Mouse (Mus musculus): ENCODE measurements around the gene Rundc3a. TPM values are rescaled to one million over a fixed set of nuclear protein-coding genes. Genes with fewer than 3 reads are reported as not detected.

Rundc3a gene
- under 1 TPM in 1 of 2 experiments, not detected in 1; 0.29 TPM for total RNA-seq (2021)
- long read RNA-seq, experiment 1, partial matches to known transcripts, result 0 of 1 reads
- long read RNA-seq, experiment 1, other reads (novel, unspliced or antisense), result 1 of 1 reads
- long read RNA-seq, experiment 2, partial matches to known transcripts, result 0 of 1 reads
- long read RNA-seq, experiment 2, other reads (novel, unspliced or antisense), result 1 of 1 reads

- intact Hi-C loops (cut with DNase I), result no loop called here
- DNase-seq, result peak; percentile 78 to 87
These were observed at the start of gene Rundc3a for GRCm38 (mm10) chr11:102393238-102393634. Rundc3a (plus strand) TSS chr11:102393403.

GRCm38 (mm10) chr11:102344458-102344857 lies 48.7 kb upstream of the Rundc3a start:
- DNase-seq, result no peak
- intact Hi-C loops (cut with DNase I), result no loop called here

GRCm38 (mm10) chr11:102346926-102347325 lies 46.3 kb upstream of the Rundc3a start:
- DNase-seq, result no peak
- intact Hi-C loops (cut with DNase I), result no loop called here

GRCm38 (mm10) chr11:102347683-102348082 lies 45.5 kb upstream of the Rundc3a start:
- intact Hi-C loops (cut with DNase I), result no loop called here

GRCm38 (mm10) chr11:102348101-102348585 lies 45.1 kb upstream of the Rundc3a start:
- intact Hi-C loops (cut with DNase I), result no loop called here
- DNase-seq, result no peak

More at GRCm38 (mm10) chr11:102347683-102348082, 45.5 kb upstream of the Rundc3a start:
- DNase-seq, result no peak

GRCm38 (mm10) chr11:102348771-102349170 lies 44.4 kb upstream of the Rundc3a start:
- DNase-seq, result no peak
- intact Hi-C loops (cut with DNase I), result no loop called here

- no peak for DNase-seq
- intact Hi-C loops (cut with DNase I), result no loop called here
These were observed 43.8 kb upstream of the Rundc3a start for GRCm38 (mm10) chr11:102349189-102349954.

GRCm38 (mm10) chr11:102350416-102350815 lies 42.8 kb upstream of the Rundc3a start:
- intact Hi-C loops (cut with DNase I), result no loop called here
- no peak for DNase-seq

GRCm38 (mm10) chr11:102350981-102351523 lies 42.2 kb upstream of the Rundc3a start:
- no peak for DNase-seq
- intact Hi-C loops (cut with DNase I), result no loop called here

- DNase-seq, result no peak
- intact Hi-C loops (cut with DNase I), result no loop called here
These were observed 40.8 kb upstream of the Rundc3a start for GRCm38 (mm10) chr11:102352378-102352777.

- DNase-seq, result no peak
- intact Hi-C loops (cut with DNase I), result no loop called here
These were observed 40.2 kb upstream of the Rundc3a start for GRCm38 (mm10) chr11:102353021-102353431.

- DNase-seq, result no peak
- intact Hi-C loops (cut with DNase I), result no loop called here
These were observed 37.7 kb upstream of the Rundc3a start for GRCm38 (mm10) chr11:102355501-102355900.

- intact Hi-C loops (cut with DNase I), result no loop called here
- no peak for DNase-seq
These were observed 37.0 kb upstream of the Rundc3a start for GRCm38 (mm10) chr11:102356190-102356589.

- intact Hi-C loops (cut with DNase I), result no loop called here
- no peak for DNase-seq
These were observed 36.4 kb upstream of the Rundc3a start for GRCm38 (mm10) chr11:102356636-102357350.

GRCm38 (mm10) chr11:102358365-102358764 lies 34.8 kb upstream of the Rundc3a start:
- intact Hi-C loops (cut with DNase I), result no loop called here
- no peak for DNase-seq

GRCm38 (mm10) chr11:102361776-102362495 lies 31.3 kb upstream of the Rundc3a start:
- no peak for DNase-seq
- intact Hi-C loops (cut with DNase I), result no loop called here

- intact Hi-C loops (cut with DNase I), result no loop called here
These were observed 29.6 kb upstream of the Rundc3a start for GRCm38 (mm10) chr11:102363623-102364022.

GRCm38 (mm10) chr11:102364570-102365371 lies 28.4 kb upstream of the Rundc3a start:
- intact Hi-C loops (cut with DNase I), result no loop called here
- no peak for DNase-seq

More at GRCm38 (mm10) chr11:102363623-102364022, 29.6 kb upstream of the Rundc3a start:
- DNase-seq, result peak in 1 of 2 experiments; percentile 25

- intact Hi-C loops (cut with DNase I), result no loop called here
- DNase-seq, result no peak
These were observed 27.5 kb upstream of the Rundc3a start for GRCm38 (mm10) chr11:102365699-102366098.
